Mouse (Mus musculus): ENCODE measurements around the gene Pak7. TPM values are rescaled to one million over a fixed set of nuclear protein-coding genes. Genes with fewer than 3 reads are reported as not detected.
A peak's percentile ranks its signal among the peaks of the same experiment; 100 is the strongest.

Gene Pak7
- polyA plus RNA-seq, 1 experiment from 2014 or later = 4.2 TPM

- H3K4me2 ChIP-seq (ENCODE audit: low read depth, low read length) = peak overlapping the region; percentile 49
- peaks cover 23% of the 10 kb centered on the region for H3K27me3 ChIP-seq (ENCODE audit: control insufficient read depth, insufficient read depth, low read length)
- 5% methylated on average over 7 of the region's 7 CpGs for WGBS
- peaks cover 2% of the 10 kb centered on the region; the same call in 1 of the 2 replicates for H3K4me1 ChIP-seq (ENCODE audit: control insufficient read depth, insufficient read depth, low read length)
- 0 out of 2 replicates have a peak overlapping the region, but pooled peaks have one; percentile 9 for H3K9ac ChIP-seq (replicated peaks; ENCODE audit: low read length)
- H3K9me3 ChIP-seq (replicated peaks; ENCODE audit: control insufficient read depth, low read length) = no peaks in the 10 kb centered on the region
- H3K36me3 ChIP-seq (replicated peaks; ENCODE audit: control insufficient read depth, insufficient read depth, low read depth, low read length) = no peaks in the 10 kb centered on the region
- H3K27ac ChIP-seq (replicated peaks; ENCODE audit: low read depth, low read length) = no peak overlapping the region
- DNase-seq (ENCODE audit: low spot score) (peak; percentile 14), ATAC-seq (replicated peaks; ENCODE audit: insufficient number of reproducible peaks, low FRiP score, low TSS enrichment, low read depth) (0 out of 2 replicates have a peak, but pooled peaks have one; percentile 25)
- peak overlapping the region; percentile 21 for H3K4me3 ChIP-seq (ENCODE audit: low read depth, low read length)
These were observed 329.4 kb downstream of the Pak7 start for GRCm38 (mm10) chr2:136058398-136058797.

DNA sequence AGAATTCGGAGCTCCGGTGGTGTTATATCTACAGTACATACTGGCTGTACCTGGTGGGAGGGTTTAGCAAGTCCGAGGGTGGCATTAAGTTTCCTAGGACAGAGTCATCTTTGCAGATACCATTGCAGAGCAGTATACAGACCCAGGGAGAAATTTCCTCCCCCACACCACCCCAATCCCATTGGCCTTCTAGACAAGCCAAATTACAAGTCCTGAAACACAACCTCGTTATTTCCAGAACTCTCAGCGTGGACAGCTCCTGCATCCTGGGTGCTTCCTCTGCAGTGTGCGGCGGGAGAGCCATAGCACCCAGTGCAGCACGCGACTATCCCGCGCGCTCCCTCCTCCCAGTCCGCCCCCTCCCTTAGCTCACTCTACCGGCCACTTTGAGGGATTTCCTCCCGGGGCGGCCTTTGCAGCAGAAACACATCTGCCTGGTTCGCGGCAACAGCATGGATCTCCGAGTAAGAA is 329.9 kb downstream of the Pak7 start:
- no peak overlapping the region for H3K27ac ChIP-seq (replicated peaks; ENCODE audit: low read depth, low read length)
- peak overlapping the region; percentile 49 for H3K4me2 ChIP-seq (ENCODE audit: low read depth, low read length)
- no peaks in the 10 kb centered on the region for H3K36me3 ChIP-seq (replicated peaks; ENCODE audit: control insufficient read depth, insufficient read depth, low read depth, low read length)
- peaks cover 2% of the 10 kb centered on the region; the same call in 1 of the 2 replicates for H3K4me1 ChIP-seq (ENCODE audit: control insufficient read depth, insufficient read depth, low read length)
- WGBS = 3% methylated on average over 19 of the region's 19 CpGs
- peaks cover 23% of the 10 kb centered on the region for H3K27me3 ChIP-seq (ENCODE audit: control insufficient read depth, insufficient read depth, low read length)
- H3K4me3 ChIP-seq (ENCODE audit: low read depth, low read length) = peak overlapping the region; percentile 21
- ATAC-seq (replicated peaks; ENCODE audit: insufficient number of reproducible peaks, low FRiP score, low TSS enrichment, low read depth) (peak; percentile 61; the same call in 1 of the 2 replicates), DNase-seq (ENCODE audit: low spot score) (peak; percentile 45)
- no peaks in the 10 kb centered on the region for H3K9me3 ChIP-seq (replicated peaks; ENCODE audit: control insufficient read depth, low read length)
- H3K9ac ChIP-seq (replicated peaks; ENCODE audit: low read length) = 0 out of 2 replicates have a peak overlapping the region, but pooled peaks have one; percentile 9

GRCm38 (mm10) chr2:136051688-136052289 is 336.0 kb downstream of the Pak7 start, which contains the start of gene Lamp5:
Gene Lamp5 (plus strand): TSS chr2:136052239.
- WGBS = 1% methylated on average over 8 of the region's 8 CpGs
- Histone ChIP-seq H3K4me3 (ENCODE audit: low read depth, low read length) (peak within 1 kb of the TSS; percentile 18; the same call in 1 of the 2 replicates), H3K9me3 (replicated peaks; ENCODE audit: control insufficient read depth, low read length) (no peaks in the 10 kb centered on the region), H3K27me3 (ENCODE audit: control insufficient read depth, insufficient read depth, low read length) (0 out of 2 replicates have a peak, but pooled peaks cover 3% of the 10 kb centered on the region), H3K4me1 (ENCODE audit: control insufficient read depth, insufficient read depth, low read length) (peaks cover 3% of the 10 kb centered on the region), H3K4me2 (ENCODE audit: low read depth, low read length) (peak within 1 kb of the TSS; percentile 53), H3K9ac (replicated peaks; ENCODE audit: low read length) (no peak within 1 kb of the TSS), H3K27ac (replicated peaks; ENCODE audit: low read depth, low read length) (no peak within 1 kb of the TSS), H3K36me3 (replicated peaks; ENCODE audit: control insufficient read depth, insufficient read depth, low read depth, low read length) (no peaks in the 10 kb centered on the region)
- ATAC-seq (replicated peaks; ENCODE audit: insufficient number of reproducible peaks, low FRiP score, low TSS enrichment, low read depth) (peak; percentile 56; the same call in 1 of the 2 replicates), DNase-seq (ENCODE audit: low spot score) (peak; percentile 52)

- ATAC-seq (replicated peaks; ENCODE audit: insufficient number of reproducible peaks, low FRiP score, low TSS enrichment, low read depth) (0 out of 2 replicates have a peak, but pooled peaks have one; percentile 24), DNase-seq (ENCODE audit: low spot score) (peak; percentile 14)
- no peak overlapping the region for H3K27ac ChIP-seq (replicated peaks; ENCODE audit: low read depth, low read length)
These were observed 336.8 kb downstream of the Pak7 start for GRCm38 (mm10) chr2:136050793-136051615.

GRCm38 (mm10) chr2:136048464-136048863 is 339.3 kb downstream of the Pak7 start:
- no peak for DNase-seq (ENCODE audit: low spot score)
- 95% methylated on average over 4 of the region's 4 CpGs for WGBS
- Histone ChIP-seq H3K9me3 (replicated peaks; ENCODE audit: control insufficient read depth, low read length) (no peaks in the 10 kb centered on the region), H3K36me3 (replicated peaks; ENCODE audit: control insufficient read depth, insufficient read depth, low read depth, low read length) (no peaks in the 10 kb centered on the region), H3K4me1 (ENCODE audit: control insufficient read depth, insufficient read depth, low read length) (peaks cover 3% of the 10 kb centered on the region), H3K4me2 (ENCODE audit: low read depth, low read length) (no peak overlapping the region), H3K27me3 (ENCODE audit: control insufficient read depth, insufficient read depth, low read length) (0 out of 2 replicates have a peak, but pooled peaks cover 3% of the 10 kb centered on the region), H3K9ac (replicated peaks; ENCODE audit: low read length) (no peak overlapping the region), H3K27ac (replicated peaks; ENCODE audit: low read depth, low read length) (no peak overlapping the region), H3K4me3 (ENCODE audit: low read depth, low read length) (no peak overlapping the region)
- ATAC-seq (replicated peaks; ENCODE audit: insufficient number of reproducible peaks, low FRiP score, low TSS enrichment, low read depth) = no peak

More at GRCm38 (mm10) chr2:136050793-136051615, 336.8 kb downstream of the Pak7 start:
- Histone ChIP-seq H3K4me1 (ENCODE audit: control insufficient read depth, insufficient read depth, low read length) (peaks cover 3% of the 10 kb centered on the region), H3K9me3 (replicated peaks; ENCODE audit: control insufficient read depth, low read length) (no peaks in the 10 kb centered on the region), H3K36me3 (replicated peaks; ENCODE audit: control insufficient read depth, insufficient read depth, low read depth, low read length) (no peaks in the 10 kb centered on the region), H3K27me3 (ENCODE audit: control insufficient read depth, insufficient read depth, low read length) (0 out of 2 replicates have a peak, but pooled peaks cover 3% of the 10 kb centered on the region), H3K4me2 (ENCODE audit: low read depth, low read length) (peak overlapping the region; percentile 53), H3K9ac (replicated peaks; ENCODE audit: low read length) (no peak overlapping the region), H3K4me3 (ENCODE audit: low read depth, low read length) (peak overlapping the region; percentile 18; the same call in 1 of the 2 replicates)
- WGBS = 12% methylated on average over 27 of the region's 27 CpGs

Other genes starting within 250 kb of the Pak7 start
- gene Ankef1, start 113.9 kb upstream of the Pak7 start, polyA plus RNA-seq (2014; fragmentation: Nextera tagmentation; extraction: Ambion mirVana) = 0.73 and 1.1 TPM in 2 replicates

Data from embryonic facial prominence, embryonic 11.5 days (tissue).